Mouse (Mus musculus) erythroblast, embryonic 14.5 days (primary cell): Measurements from ENCODE around the gene Dpp6. TPM values are rescaled to one million over a fixed set of nuclear protein-coding genes. Genes with fewer than 3 reads are reported as not detected.

Source experiments
- H3K27me3 ChIP-seq: 2 replicates; pipeline ENCODE4 v1.6.1; 2012; ENCODE audit warnings: inconsistent platforms; ENCODE audit not compliant: control insufficient read depth
- H3K36me3 ChIP-seq: 2 replicates; pipeline ENCODE4 v1.6.1; 2012; ENCODE audit warnings: mild to moderate bottlenecking, inconsistent platforms; ENCODE audit not compliant: control insufficient read depth
- H3K4me1 ChIP-seq: 2 replicates; pipeline ENCODE4 v1.6.1; 2012; ENCODE audit warnings: inconsistent platforms; ENCODE audit not compliant: control insufficient read depth
- H3K4me3 ChIP-seq: replicated peaks from 2 replicates; pipeline ENCODE3; 2012; ENCODE audit warnings: moderate library complexity, mild to moderate bottlenecking, inconsistent platforms
- H3K9me3 ChIP-seq: 2 replicates; pipeline ENCODE4 v1.6.1; 2012; ENCODE audit warnings: low read length, inconsistent platforms, mixed read lengths; ENCODE audit not compliant: control insufficient read depth
- GATA1 ChIP-seq: IDR thresholded peaks from 2 replicates; pipeline ENCODE4 v1.6.1; 2012; ENCODE audit warnings: low read length, inconsistent platforms, mixed read lengths
- TAL1 ChIP-seq: IDR thresholded peaks from 3 replicates; pipeline ENCODE4 v1.6.1; 2012; ENCODE audit warnings: low read length, inconsistent platforms, mixed read lengths
- polyA plus RNA-seq: library from polyadenylated mRNA; stranded (reverse); fragments of >175 nt; gene quantifications from 2 replicates; pipeline ENCODE4 v1.2.3, GENCODE M21; 2012

Dpp6 gene
- polyA plus RNA-seq, 1 experiment, result 0.05 TPM

GRCm38 (mm10) chr5:27194157-27194556 is 377.2 kb downstream of the Dpp6 start:
- Histone ChIP-seq H3K4me3 (no peak overlapping the region), H3K36me3 (no peaks in the 10 kb centered on the region), H3K4me1 (no peaks in the 10 kb centered on the region), H3K9me3 (no peaks in the 10 kb centered on the region), H3K27me3 (no peaks in the 10 kb centered on the region)
- no peak for TF ChIP-seq GATA1
- TF ChIP-seq TAL1, result no peak

GRCm38 (mm10) chr5:27194975-27195374 is 378.0 kb downstream of the Dpp6 start:
- Histone ChIP-seq H3K9me3 (no peaks in the 10 kb centered on the region), H3K27me3 (no peaks in the 10 kb centered on the region), H3K4me3 (no peak overlapping the region), H3K36me3 (no peaks in the 10 kb centered on the region), H3K4me1 (no peaks in the 10 kb centered on the region)
- TF ChIP-seq TAL1 (no peak), GATA1 (no peak)

- H3K9me3 ChIP-seq, result no peaks in the 10 kb centered on the region
- H3K36me3 ChIP-seq, result no peaks in the 10 kb centered on the region
- H3K27me3 ChIP-seq, result no peaks in the 10 kb centered on the region
- no peaks in the 10 kb centered on the region for H3K4me1 ChIP-seq
- H3K4me3 ChIP-seq, result no peak overlapping the region
- TF ChIP-seq TAL1 (no peak), GATA1 (no peak)
Observed at GRCm38 (mm10) chr5:27200581-27201341, 383.8 kb downstream of the Dpp6 start.

- TF ChIP-seq GATA1 (no peak), TAL1 (no peak)
- Histone ChIP-seq H3K36me3 (no peaks in the 10 kb centered on the region), H3K9me3 (no peaks in the 10 kb centered on the region), H3K27me3 (no peaks in the 10 kb centered on the region), H3K4me3 (no peak overlapping the region), H3K4me1 (no peaks in the 10 kb centered on the region)
Observed at GRCm38 (mm10) chr5:27203131-27203530, 386.1 kb downstream of the Dpp6 start.

GRCm38 (mm10) chr5:27204721-27205120 is 387.7 kb downstream of the Dpp6 start:
- no peaks in the 10 kb centered on the region for H3K9me3 ChIP-seq
- no peaks in the 10 kb centered on the region for H3K36me3 ChIP-seq
- no peaks in the 10 kb centered on the region for H3K4me1 ChIP-seq
- TF ChIP-seq GATA1 (no peak), TAL1 (no peak)
- no peaks in the 10 kb centered on the region for H3K27me3 ChIP-seq
- no peak overlapping the region for H3K4me3 ChIP-seq

GRCm38 (mm10) chr5:27205754-27206153 is 388.8 kb downstream of the Dpp6 start:
- no peaks in the 10 kb centered on the region for H3K36me3 ChIP-seq

GRCm38 (mm10) chr5:27206213-27206612 is 389.2 kb downstream of the Dpp6 start:
- Histone ChIP-seq H3K9me3 (no peaks in the 10 kb centered on the region), H3K4me1 (no peaks in the 10 kb centered on the region), H3K4me3 (no peak overlapping the region), H3K36me3 (no peaks in the 10 kb centered on the region), H3K27me3 (no peaks in the 10 kb centered on the region)
- no peak for TF ChIP-seq TAL1
- TF ChIP-seq GATA1, result no peak

More at GRCm38 (mm10) chr5:27205754-27206153, 388.8 kb downstream of the Dpp6 start:
- Histone ChIP-seq H3K4me3 (no peak overlapping the region), H3K27me3 (no peaks in the 10 kb centered on the region), H3K9me3 (no peaks in the 10 kb centered on the region), H3K4me1 (no peaks in the 10 kb centered on the region)
- TF ChIP-seq TAL1 (no peak), GATA1 (no peak)

- Histone ChIP-seq H3K36me3 (no peaks in the 10 kb centered on the region), H3K4me1 (no peaks in the 10 kb centered on the region), H3K4me3 (no peak overlapping the region), H3K9me3 (no peaks in the 10 kb centered on the region), H3K27me3 (no peaks in the 10 kb centered on the region)
- no peak for TF ChIP-seq TAL1
- no peak for TF ChIP-seq GATA1
Observed at GRCm38 (mm10) chr5:27220116-27220515, 403.1 kb downstream of the Dpp6 start.

- TF ChIP-seq TAL1, result no peak
- TF ChIP-seq GATA1, result no peak
- Histone ChIP-seq H3K36me3 (no peaks in the 10 kb centered on the region), H3K27me3 (no peaks in the 10 kb centered on the region), H3K4me3 (no peak overlapping the region), H3K4me1 (no peaks in the 10 kb centered on the region), H3K9me3 (no peaks in the 10 kb centered on the region)
Observed at GRCm38 (mm10) chr5:27242078-27242477, 425.1 kb downstream of the Dpp6 start.

GRCm38 (mm10) chr5:27243226-27243625 is 426.2 kb downstream of the Dpp6 start:
- Histone ChIP-seq H3K9me3 (no peaks in the 10 kb centered on the region), H3K4me1 (no peaks in the 10 kb centered on the region), H3K27me3 (no peaks in the 10 kb centered on the region), H3K36me3 (no peaks in the 10 kb centered on the region), H3K4me3 (no peak overlapping the region)
- TF ChIP-seq TAL1 (no peak), GATA1 (no peak)
